Mouse (Mus musculus): ENCODE data around the gene Gm20388. TPM values are rescaled to one million over a fixed set of nuclear protein-coding genes. Genes with fewer than 3 reads are reported as not detected.

Gm20388 gene
- polyA plus RNA-seq, 1 experiment from 2014 or later = not detected

DNA sequence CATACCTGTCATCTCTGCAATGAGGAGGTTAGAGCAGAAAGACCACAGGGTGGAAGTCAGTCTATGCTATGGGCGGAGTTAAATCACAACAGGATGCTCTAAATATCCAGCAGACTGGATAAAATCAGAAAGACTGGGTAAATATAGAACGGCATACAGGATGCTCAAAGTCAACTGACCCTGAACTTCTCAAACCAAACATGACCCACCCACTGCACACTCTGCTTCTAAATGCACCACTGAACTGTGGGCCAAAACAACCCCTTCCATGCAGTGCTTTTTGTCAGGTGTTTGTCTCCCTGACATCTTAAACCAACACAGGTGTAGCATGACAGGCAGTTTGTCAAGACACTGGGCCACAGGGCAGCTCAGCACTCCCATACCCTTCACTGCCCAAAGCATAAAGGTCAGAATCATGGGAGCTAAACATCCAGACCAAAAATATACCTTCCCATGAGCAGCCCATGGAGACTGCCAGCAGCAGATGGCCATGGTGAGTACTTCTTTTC lies 3027.0 kb downstream of the Gm20388 start:
- 62% methylated on average over 2 of the region's 2 CpGs for WGBS
- Histone ChIP-seq H3K4me1 (replicated peaks) (peaks cover 38% of the 10 kb centered on the region), H3K9me3 (replicated peaks) (no peaks in the 10 kb centered on the region), H3K27ac (peak overlapping the region; percentile 12; the same call in 1 of the 2 replicates), H3K36me3 (no peaks in the 10 kb centered on the region), H3K27me3 (no peaks in the 10 kb centered on the region), H3K4me3 (no peak overlapping the region), H3K4me2 (no peak overlapping the region), H3K9ac (no peak overlapping the region)
- no peak for ATAC-seq (replicated peaks; ENCODE audit: insufficient number of reproducible peaks, insufficient read depth, low FRiP score, low read depth)

DNA sequence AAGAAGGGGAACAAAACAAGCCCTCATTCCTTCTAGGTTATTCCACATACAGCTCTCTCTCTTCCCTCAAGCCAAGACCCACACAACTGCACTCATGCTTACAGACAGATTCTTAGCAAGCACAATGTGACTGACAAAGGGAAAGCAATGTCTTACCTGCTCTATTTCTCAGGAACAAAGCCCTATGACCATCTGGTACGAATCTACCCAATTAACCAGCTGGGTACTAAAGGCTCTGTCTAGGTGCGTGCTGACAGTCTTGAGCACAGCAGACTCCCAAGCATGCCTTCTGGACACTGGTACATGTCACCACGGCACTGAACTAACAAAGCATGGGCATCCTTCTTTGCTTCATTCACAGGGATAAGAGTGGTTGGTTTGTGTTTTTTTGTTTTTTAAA lies 3027.5 kb downstream of the Gm20388 start:
- Histone ChIP-seq H3K27me3 (no peaks in the 10 kb centered on the region), H3K4me1 (replicated peaks) (peaks cover 36% of the 10 kb centered on the region), H3K4me3 (no peak overlapping the region), H3K9me3 (replicated peaks) (no peaks in the 10 kb centered on the region), H3K27ac (peak overlapping the region; percentile 12; the same call in 1 of the 2 replicates), H3K9ac (no peak overlapping the region), H3K4me2 (no peak overlapping the region), H3K36me3 (no peaks in the 10 kb centered on the region)
- no peak for ATAC-seq (replicated peaks; ENCODE audit: insufficient number of reproducible peaks, insufficient read depth, low FRiP score, low read depth)
- WGBS = 70% methylated on average over 3 of the region's 3 CpGs

DNA sequence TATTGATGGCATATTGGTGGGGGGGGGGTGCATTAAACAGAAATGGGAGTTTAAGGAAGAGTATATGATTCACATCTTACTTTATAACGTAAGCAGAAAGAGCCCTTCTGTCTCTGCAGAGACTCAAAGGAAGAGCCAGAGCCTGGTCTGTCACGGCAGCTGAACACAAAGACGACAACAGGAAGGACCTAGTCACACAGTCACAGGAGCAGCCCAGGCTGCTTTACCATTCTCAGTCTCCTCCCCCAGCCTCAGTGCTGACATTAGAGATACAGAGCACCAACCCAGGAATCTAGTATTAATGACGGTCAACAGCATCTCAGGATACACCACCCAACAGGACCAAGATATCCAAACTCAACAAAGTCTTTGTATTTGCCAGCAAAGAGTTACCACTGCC lies 3027.9 kb downstream of the Gm20388 start:
- Histone ChIP-seq H3K9me3 (replicated peaks) (no peaks in the 10 kb centered on the region), H3K27me3 (no peaks in the 10 kb centered on the region), H3K9ac (no peak overlapping the region), H3K4me2 (no peak overlapping the region), H3K4me3 (no peak overlapping the region), H3K4me1 (replicated peaks) (peaks cover 34% of the 10 kb centered on the region), H3K36me3 (no peaks in the 10 kb centered on the region), H3K27ac (0 out of 2 replicates have a peak overlapping the region, but pooled peaks have one; percentile 24)
- 23% methylated on average over 4 of the region's 4 CpGs for WGBS
- ATAC-seq (replicated peaks; ENCODE audit: insufficient number of reproducible peaks, insufficient read depth, low FRiP score, low read depth) = no peak

DNA sequence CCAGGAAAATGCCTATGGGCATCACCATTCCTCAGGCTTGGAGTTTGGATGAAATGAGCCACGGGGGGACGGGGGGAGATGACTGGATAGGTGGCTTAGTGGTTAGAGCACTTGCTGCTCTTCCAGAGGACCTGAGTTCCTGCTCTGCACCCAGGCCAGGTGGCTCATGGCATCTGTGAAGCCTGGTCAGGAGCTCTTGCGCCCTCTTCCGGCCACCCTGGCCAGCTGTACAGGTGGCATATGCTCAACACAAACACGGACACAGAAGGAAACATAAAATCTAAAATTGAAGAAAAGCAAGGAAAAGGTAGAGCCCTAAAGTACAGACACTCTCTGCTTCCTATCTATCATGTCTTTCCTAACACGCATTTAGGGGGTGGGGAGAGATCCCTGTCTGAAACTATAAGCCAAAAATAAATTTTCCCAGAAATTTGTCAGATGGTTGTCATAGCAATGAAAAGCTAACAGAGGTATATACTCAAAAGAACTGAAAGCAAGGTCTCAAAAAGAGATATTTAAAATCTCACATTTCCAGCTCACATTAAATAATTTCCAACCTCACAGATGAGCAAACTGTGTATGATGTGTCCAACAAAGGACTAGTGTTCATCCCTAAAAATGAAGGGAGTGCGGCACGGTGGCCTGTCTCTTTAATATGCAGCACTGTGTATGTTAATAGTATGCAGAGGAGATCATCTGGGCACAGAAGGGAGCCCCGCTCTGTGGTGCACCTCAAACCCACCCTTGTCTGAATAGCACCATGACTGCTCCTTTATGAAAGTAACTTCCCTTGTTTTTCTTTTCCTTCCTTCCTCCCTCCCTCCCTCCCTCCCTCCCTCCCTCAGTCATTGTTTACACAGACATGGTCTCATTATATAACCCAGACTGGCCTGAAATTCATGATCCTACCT lies 3032.4 kb downstream of the Gm20388 start:
- no peak overlapping the region for H3K4me2 ChIP-seq
- no peak overlapping the region for H3K9ac ChIP-seq
- no peaks in the 10 kb centered on the region for H3K9me3 ChIP-seq (replicated peaks)
- WGBS = 72% methylated on average over 9 of the region's 9 CpGs
- H3K27me3 ChIP-seq = no peaks in the 10 kb centered on the region
- H3K4me3 ChIP-seq = no peak overlapping the region
- no peak overlapping the region for H3K27ac ChIP-seq
- H3K36me3 ChIP-seq = no peaks in the 10 kb centered on the region
- no peak; the same call in 1 of the 2 replicates for ATAC-seq (replicated peaks; ENCODE audit: insufficient number of reproducible peaks, insufficient read depth, low FRiP score, low read depth)
- H3K4me1 ChIP-seq (replicated peaks) = peaks cover 21% of the 10 kb centered on the region

DNA sequence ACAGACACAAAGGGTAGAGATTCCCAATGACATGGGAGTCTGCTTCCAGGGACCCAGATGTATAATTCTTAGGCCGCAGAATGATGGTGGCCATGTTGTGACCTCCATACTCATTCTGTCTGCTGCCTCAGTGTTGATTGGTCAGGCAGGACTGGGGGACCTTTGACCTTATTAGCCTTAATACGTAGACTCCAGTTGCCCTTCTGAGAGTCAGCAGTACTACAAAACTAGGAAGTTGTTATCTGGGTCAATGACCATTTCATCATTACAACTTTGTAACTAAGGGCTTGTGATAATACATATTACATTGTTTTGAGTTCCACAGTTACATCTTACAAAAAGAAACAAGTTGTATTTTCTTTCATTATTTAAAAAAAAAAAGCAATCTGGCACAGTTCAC lies 3035.1 kb downstream of the Gm20388 start:
- peaks cover 18% of the 10 kb centered on the region for H3K4me1 ChIP-seq (replicated peaks)
- H3K27ac ChIP-seq = no peak overlapping the region
- H3K9me3 ChIP-seq (replicated peaks) = no peaks in the 10 kb centered on the region
- no peak overlapping the region for H3K9ac ChIP-seq
- no peak overlapping the region for H3K4me3 ChIP-seq
- no peaks in the 10 kb centered on the region for H3K36me3 ChIP-seq
- ATAC-seq (replicated peaks; ENCODE audit: insufficient number of reproducible peaks, insufficient read depth, low FRiP score, low read depth) = no peak
- H3K4me2 ChIP-seq = no peak overlapping the region
- 72% methylated on average over 2 of the region's 2 CpGs for WGBS
- no peaks in the 10 kb centered on the region for H3K27me3 ChIP-seq

DNA sequence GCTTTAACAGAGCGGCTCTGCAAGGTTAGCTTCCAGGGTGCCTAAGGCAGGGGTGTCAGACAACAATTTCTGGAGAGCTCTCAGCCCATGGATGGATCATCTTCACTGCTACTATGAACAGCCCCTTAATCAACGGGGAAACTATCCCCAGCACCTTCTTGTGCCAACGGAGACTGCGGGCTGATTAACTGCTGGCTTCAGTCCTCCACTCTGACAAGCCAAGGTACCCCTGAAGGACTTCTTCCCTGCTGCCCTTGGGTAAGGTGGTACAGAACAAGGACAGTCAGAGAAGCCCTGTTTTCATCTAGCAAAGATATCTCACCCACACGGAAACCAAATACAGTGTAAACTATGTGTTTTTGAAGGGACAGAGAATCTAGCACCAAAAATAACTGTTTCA lies 3039.1 kb downstream of the Gm20388 start:
- H3K27ac ChIP-seq = no peak overlapping the region
- peaks cover 38% of the 10 kb centered on the region for H3K4me1 ChIP-seq (replicated peaks)

DNA sequence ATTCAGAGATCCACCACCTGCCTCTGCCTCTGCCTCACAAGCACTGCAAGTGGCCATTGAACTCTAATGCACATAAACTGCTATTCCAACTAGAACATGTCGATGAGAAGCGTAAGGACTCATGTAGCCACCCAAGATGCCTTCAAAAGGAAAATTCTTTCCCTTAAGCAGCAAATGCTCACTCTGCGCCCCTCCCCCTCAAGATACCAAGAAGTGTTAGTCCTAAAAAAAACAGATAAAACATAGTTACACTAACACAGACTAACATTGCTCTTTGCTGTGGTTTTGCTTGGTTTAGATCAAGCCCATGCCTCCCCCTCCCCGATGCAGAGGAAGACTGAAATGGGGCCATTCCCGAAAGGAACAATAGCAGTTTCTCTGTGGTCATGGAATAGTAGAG lies 3040.8 kb downstream of the Gm20388 start:
- no peak overlapping the region for H3K4me3 ChIP-seq
- no peaks in the 10 kb centered on the region for H3K27me3 ChIP-seq
- 78% methylated on average over 5 of the region's 5 CpGs for WGBS
- no peaks in the 10 kb centered on the region for H3K36me3 ChIP-seq
- peaks cover 48% of the 10 kb centered on the region for H3K4me1 ChIP-seq (replicated peaks)
- no peak overlapping the region for H3K4me2 ChIP-seq
- H3K9ac ChIP-seq = no peak overlapping the region
- H3K9me3 ChIP-seq (replicated peaks) = no peaks in the 10 kb centered on the region
- no peak for ATAC-seq (replicated peaks; ENCODE audit: insufficient number of reproducible peaks, insufficient read depth, low FRiP score, low read depth)
- H3K27ac ChIP-seq = no peak overlapping the region

More for the DNA sequence above, 3039.1 kb downstream of the Gm20388 start:
- H3K4me3 ChIP-seq = no peak overlapping the region
- H3K9ac ChIP-seq = no peak overlapping the region
- ATAC-seq (replicated peaks; ENCODE audit: insufficient number of reproducible peaks, insufficient read depth, low FRiP score, low read depth) = no peak
- H3K4me2 ChIP-seq = no peak overlapping the region
- no peaks in the 10 kb centered on the region for H3K36me3 ChIP-seq
- no peaks in the 10 kb centered on the region for H3K9me3 ChIP-seq (replicated peaks)
- H3K27me3 ChIP-seq = no peaks in the 10 kb centered on the region
- WGBS = 68% methylated on average over 5 of the region's 5 CpGs

DNA sequence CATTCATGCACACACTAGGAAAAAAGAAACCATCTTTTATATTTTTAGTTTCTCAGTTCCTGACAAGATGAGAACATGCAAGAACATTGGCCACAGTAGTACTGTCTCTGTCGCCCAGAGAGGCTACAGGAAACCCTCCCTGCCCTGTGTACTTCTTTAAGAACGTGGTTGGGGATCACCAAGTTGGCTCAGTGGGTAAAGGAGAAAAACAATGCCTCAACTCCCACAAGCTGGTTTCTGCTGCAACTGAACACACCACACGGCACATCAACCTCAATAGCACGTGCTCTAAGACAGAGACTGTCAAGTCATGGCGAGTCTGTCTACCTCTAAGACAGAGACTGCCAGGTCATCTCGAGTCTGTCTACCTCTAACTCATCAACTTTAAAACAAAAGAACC lies 3042.4 kb downstream of the Gm20388 start:
- H3K27ac ChIP-seq = no peak overlapping the region
- no peaks in the 10 kb centered on the region for H3K36me3 ChIP-seq
- 83% methylated on average over 6 of the region's 6 CpGs for WGBS
- ATAC-seq (replicated peaks; ENCODE audit: insufficient number of reproducible peaks, insufficient read depth, low FRiP score, low read depth) = no peak
- H3K27me3 ChIP-seq = no peaks in the 10 kb centered on the region
- H3K4me1 ChIP-seq (replicated peaks) = peaks cover 54% of the 10 kb centered on the region
- no peaks in the 10 kb centered on the region for H3K9me3 ChIP-seq (replicated peaks)
- no peak overlapping the region for H3K9ac ChIP-seq
- H3K4me3 ChIP-seq = no peak overlapping the region
- H3K4me2 ChIP-seq = no peak overlapping the region

DNA sequence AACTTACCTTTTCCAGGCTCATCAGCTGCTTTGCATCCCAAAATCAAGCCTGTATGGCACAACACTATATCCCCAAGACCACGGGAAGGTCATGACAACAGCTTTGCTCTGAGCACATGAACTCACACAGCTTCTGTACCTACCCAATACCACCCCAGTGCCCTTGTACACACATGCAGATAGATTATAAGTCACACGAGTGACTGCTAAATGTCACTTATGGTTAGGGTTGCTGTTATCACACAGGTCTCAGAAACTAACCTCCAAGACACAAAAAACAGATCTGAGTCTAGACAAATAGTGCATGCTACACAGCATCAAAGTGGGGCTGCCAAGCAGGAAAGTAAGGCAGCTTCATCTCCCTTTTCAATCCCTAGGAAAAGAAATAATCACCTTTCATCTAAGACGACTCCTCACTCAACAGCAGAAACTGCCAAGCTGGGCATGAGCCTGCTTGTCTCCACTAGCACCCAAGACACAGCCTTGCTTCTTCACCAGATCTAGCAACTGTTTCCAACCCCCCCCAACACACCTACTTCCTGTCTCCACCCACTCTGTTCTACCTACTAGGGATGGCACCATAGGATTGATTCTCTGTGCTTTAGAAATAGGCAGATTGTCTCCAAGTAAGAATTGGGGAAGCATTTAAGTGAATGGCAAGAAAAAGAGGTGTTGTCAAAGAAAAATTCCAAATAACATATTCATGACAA lies 3043.6 kb downstream of the Gm20388 start:
- no peak for ATAC-seq (replicated peaks; ENCODE audit: insufficient number of reproducible peaks, insufficient read depth, low FRiP score, low read depth)
- H3K4me3 ChIP-seq = no peak overlapping the region
- 63% methylated on average over 3 of the region's 3 CpGs for WGBS
- no peaks in the 10 kb centered on the region for H3K27me3 ChIP-seq
- no peak overlapping the region for H3K4me2 ChIP-seq
- no peak overlapping the region for H3K27ac ChIP-seq
- peaks cover 48% of the 10 kb centered on the region for H3K4me1 ChIP-seq (replicated peaks)
- no peaks in the 10 kb centered on the region for H3K36me3 ChIP-seq
- H3K9ac ChIP-seq = no peak overlapping the region
- no peaks in the 10 kb centered on the region for H3K9me3 ChIP-seq (replicated peaks)

DNA sequence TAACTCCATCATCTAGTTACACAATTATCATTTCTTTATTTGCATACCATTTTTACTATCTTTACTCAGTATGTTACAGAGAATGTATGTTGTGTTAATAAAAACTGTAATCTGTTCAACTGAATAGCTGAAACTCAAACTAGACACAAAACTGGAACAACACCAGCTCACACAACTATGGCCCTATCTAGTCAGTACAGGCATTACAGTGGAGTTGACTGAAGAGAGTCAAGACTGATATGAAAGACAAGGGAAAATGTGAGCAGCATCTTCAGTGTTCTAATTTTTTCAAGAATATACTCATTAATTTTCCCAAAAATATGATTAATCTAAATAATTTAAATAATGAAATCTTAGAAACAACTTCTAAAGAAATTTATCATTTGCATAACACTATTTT lies 3044.6 kb downstream of the Gm20388 start:
- Histone ChIP-seq H3K9me3 (replicated peaks) (no peaks in the 10 kb centered on the region), H3K27ac (no peak overlapping the region), H3K27me3 (no peaks in the 10 kb centered on the region), H3K9ac (no peak overlapping the region), H3K36me3 (no peaks in the 10 kb centered on the region), H3K4me3 (no peak overlapping the region), H3K4me2 (no peak overlapping the region), H3K4me1 (replicated peaks) (peaks cover 39% of the 10 kb centered on the region)
- no peak for ATAC-seq (replicated peaks; ENCODE audit: insufficient number of reproducible peaks, insufficient read depth, low FRiP score, low read depth)

DNA sequence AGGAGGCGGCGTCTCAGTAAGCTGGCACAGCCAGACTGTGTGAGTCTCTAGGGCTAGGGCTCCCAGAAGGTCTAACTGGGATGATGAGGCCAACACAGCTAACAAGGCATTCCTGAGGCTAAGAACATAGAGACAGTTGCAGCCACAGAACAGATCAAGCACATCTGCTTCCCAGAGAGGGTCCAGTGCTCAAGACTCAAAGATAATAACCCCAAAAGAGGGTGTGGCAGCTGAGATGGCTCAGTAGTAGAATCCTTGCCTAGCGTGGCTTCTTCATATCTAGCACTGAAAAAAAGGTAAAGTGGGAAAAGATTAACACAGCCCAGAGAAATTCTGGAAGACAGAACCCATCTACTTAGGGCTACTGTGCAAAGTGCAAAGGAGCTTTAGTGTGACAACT lies 3045.4 kb downstream of the Gm20388 start:
- WGBS = 83% methylated on average over 3 of the region's 3 CpGs
- Histone ChIP-seq H3K9ac (no peak overlapping the region), H3K27ac (no peak overlapping the region), H3K27me3 (no peaks in the 10 kb centered on the region), H3K4me2 (no peak overlapping the region), H3K4me1 (replicated peaks) (peaks cover 43% of the 10 kb centered on the region), H3K4me3 (no peak overlapping the region), H3K9me3 (replicated peaks) (no peaks in the 10 kb centered on the region), H3K36me3 (no peaks in the 10 kb centered on the region)
- ATAC-seq (replicated peaks; ENCODE audit: insufficient number of reproducible peaks, insufficient read depth, low FRiP score, low read depth) = no peak
